ENCODE assay signal across 8 mouse cellular contexts in the genomic region with DNA sequence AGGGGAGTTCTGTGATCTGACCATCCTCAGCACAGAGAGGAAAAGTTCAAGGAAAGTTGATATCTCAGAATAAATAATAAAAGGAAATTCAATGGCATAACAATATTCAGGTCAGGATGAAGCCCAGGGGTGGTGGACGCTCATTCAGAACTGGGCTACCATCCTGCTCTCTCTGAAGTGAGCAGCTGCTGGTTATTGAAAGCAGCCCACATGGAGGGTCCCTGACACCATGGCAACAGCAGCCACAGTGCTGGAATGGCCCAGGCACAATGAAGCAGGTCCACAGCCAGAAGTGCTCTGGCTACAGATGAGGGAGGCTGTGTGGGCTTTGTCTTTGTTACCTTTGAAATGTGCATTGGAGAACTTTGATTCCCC. TPM values are rescaled to one million over a fixed set of nuclear protein-coding genes. Genes with fewer than 3 reads are reported as not detected.
DNase-seq lines count a peak whose midpoint lies in the region.
"Had no signal": no experiment of that assay in that cellular context is flagged by ENCODE, and none has a peak within 500 bp of the region (broad histone marks: within the 10 kb centered on the region; RNA-seq: fewer than 3 reads in every experiment).

No protein-coding gene starts in this region.

- H3K9me3 ChIP-seq in midbrain, embryonic 10.5 days (replicated peaks): no peaks in the 10 kb centered on the region
- H3K9me3 ChIP-seq in heart, embryonic 10.5 days: no peaks in the 10 kb centered on the region

- no peak overlapping the region for H3K4me3 ChIP-seq in midbrain, embryonic 10.5 days
- no peak overlapping the region for H3K4me3 ChIP-seq in heart, embryonic 10.5 days

- H3K36me3 ChIP-seq in midbrain, embryonic 10.5 days: no peaks in the 10 kb centered on the region
- H3K36me3 ChIP-seq in heart, embryonic 10.5 days: no peaks in the 10 kb centered on the region

- H3K4me1 ChIP-seq in midbrain, embryonic 10.5 days: peaks cover 43% of the 10 kb centered on the region
- H3K4me1 ChIP-seq in heart, embryonic 10.5 days: no peaks in the 10 kb centered on the region

- peak overlapping the region; percentile 87 for H3K27ac ChIP-seq in midbrain, embryonic 10.5 days (replicated peaks)
- H3K27ac ChIP-seq in heart, embryonic 10.5 days: no peak overlapping the region

- 11% methylated on average over 1 of the region's 1 CpGs for WGBS in midbrain, embryonic 10.5 days
- WGBS in heart, embryonic 10.5 days: 62% methylated on average over 1 of the region's 1 CpGs

- H3K27me3 ChIP-seq in midbrain, embryonic 10.5 days (ENCODE audit: low read depth, poor library complexity, severe bottlenecking): no peaks in the 10 kb centered on the region
- H3K27me3 ChIP-seq in heart, embryonic 10.5 days (ENCODE audit: insufficient read depth, poor library complexity, severe bottlenecking): no peaks in the 10 kb centered on the region
- H3K27me3 ChIP-seq: Patski had no signal

- DNase-seq in right cerebral cortex, postnatal 4 days: peak; percentile 19
- DNase-seq in right cerebral cortex, postnatal 25 days: no peak
- DNase-seq in forelimb bud, embryonic 11.5 days (ENCODE audit: low read depth, low spot score): peak; percentile 66
- peak; percentile 92 for DNase-seq in midbrain, embryonic 10.5 days (ENCODE audit: low spot score)
- DNase-seq in thymus, postnatal 10 days (ENCODE audit: low spot score in 2 of 2): no peak
- no peak for DNase-seq in heart, embryonic 10.5 days (ENCODE audit: low spot score)
- no peak for DNase-seq in adrenal gland, postnatal 10 days

RNA-seq across cellular contexts. Expression of gene Ehbp1, which starts 6.4 kb away (rescaled TPM):
- 12.3 and 15.0 TPM in 2 replicates for polyA plus RNA-seq in midbrain, embryonic 10.5 days (2016; fragmentation: Nextera tagmentation; extraction: Ambion mirVana)
- 10.6 and 14.1 TPM in 2 replicates for polyA plus RNA-seq in heart, embryonic 10.5 days (2016; fragmentation: Nextera tagmentation; extraction: Ambion mirVana)
- 10 to 100 TPM; 22.0 to 26.8 TPM for total RNA-seq in adrenal gland, postnatal 10 days (2021)

Comparison
In these comparisons a context has a peak if more than half of its experiments do, and no peak if none do; other contexts are left out.
1. DNase-seq: peak in right cerebral cortex, postnatal 4 days (single experiment), forelimb bud, embryonic 11.5 days (single experiment) and midbrain, embryonic 10.5 days (single experiment); none in right cerebral cortex, postnatal 25 days (single experiment), thymus, postnatal 10 days (0 of 2), heart, embryonic 10.5 days (single experiment) and adrenal gland, postnatal 10 days (single experiment).